Mouse (Mus musculus) intestine, postnatal 0 days (tissue): Measurements from ENCODE around the gene Ndufs8. TPM values are rescaled to one million over a fixed set of nuclear protein-coding genes. Genes with fewer than 3 reads are reported as not detected.

Experiments
- ATAC-seq: fragments of 200-750 bp; cut with Nextera tagmentation; 2 replicates; pipeline ENCODE4 v1.8.0; 2017; ENCODE audit warnings: mild to moderate bottlenecking, moderate TSS enrichment, moderate library complexity
- H3K27ac ChIP-seq: fragments of 300-500 bp; sonication (generic); 2 replicates; pipeline ENCODE4 v1.5.1; 2014; ENCODE audit warnings: mild to moderate bottlenecking, low read depth, low read length, moderate library complexity
- H3K27me3 ChIP-seq: fragments of 300-500 bp; sonication (generic); replicated peaks from 2 replicates; pipeline ENCODE4 v1.6.1; 2014; ENCODE audit warnings: low read length, mixed read lengths; ENCODE audit not compliant: control insufficient read depth, insufficient read depth
- H3K36me3 ChIP-seq: fragments of 300-500 bp; sonication (generic); 2 replicates; pipeline ENCODE4 v1.6.1; 2014; ENCODE audit warnings: mild to moderate bottlenecking, moderate library complexity; ENCODE audit not compliant: control insufficient read depth, insufficient read depth
- H3K4me1 ChIP-seq: fragments of 300-500 bp; sonication (generic); replicated peaks from 2 replicates; pipeline ENCODE4 v1.6.1; 2014; ENCODE audit warnings: antibody characterized with exemption, low read length, mixed read lengths; ENCODE audit not compliant: control insufficient read depth, insufficient read depth
- H3K4me2 ChIP-seq: fragments of 300-500 bp; sonication (generic); replicated peaks from 2 replicates; pipeline ENCODE4 v1.6.1; 2014; ENCODE audit warnings: low read depth, mild to moderate bottlenecking, moderate library complexity
- H3K4me3 ChIP-seq: fragments of 300-500 bp; sonication (generic); 2 replicates; pipeline ENCODE4 v1.5.1; 2014; ENCODE audit warnings: low read depth, low read length
- H3K9ac ChIP-seq: fragments of 300-500 bp; sonication (generic); 2 replicates; pipeline ENCODE4 v1.6.1; 2014; ENCODE audit warnings: mild to moderate bottlenecking, low read depth, low read length
- H3K9me3 ChIP-seq: fragments of 300-500 bp; sonication (generic); 2 replicates; pipeline ENCODE4 v1.6.1; 2016; ENCODE audit warnings: mixed run types; ENCODE audit not compliant: control insufficient read depth
- CTCF ChIP-seq: sonication (generic); IDR thresholded peaks from 2 replicates; pipeline ENCODE4 v1.5.1; 2016; ENCODE audit warnings: low read depth, mild to moderate bottlenecking, control low read depth, antibody characterized with exemption, moderate library complexity
- WGBS: fragments of 180-500 bp; shearing (Covaris S2); extraction: QIAGEN DNeasy Blood & Tissue Kit; methylation state at CpG from one replicate; pipeline ENCODE4 v1.1.7; 2014; 5-methylcytosine and 5-hydroxymethylcytosine counted together
- polyA plus RNA-seq: library from polyadenylated mRNA; unstranded; fragments of >200 nt; fragmentation: Nextera tagmentation; extraction: Ambion mirVana; gene quantifications from 2 replicates; pipeline ENCODE4 v1.2.1, GENCODE M21; 2015

Gene Ndufs8
- polyA plus RNA-seq, 1 experiment from 2014 or later: 317 TPM

- no peak for ATAC-seq
- Histone ChIP-seq H3K9ac (no peak overlapping the region), H3K4me1 (peaks cover 15% of the 10 kb centered on the region; the same call in 1 of the 2 replicates), H3K36me3 (no peaks in the 10 kb centered on the region; the same call in 1 of the 2 replicates), H3K27ac (no peak overlapping the region), H3K9me3 (no peaks in the 10 kb centered on the region), H3K4me3 (no peak overlapping the region), H3K4me2 (no peak overlapping the region), H3K27me3 (no peaks in the 10 kb centered on the region)
- 89% methylated on average over 4 of the region's 4 CpGs for WGBS
- TF ChIP-seq CTCF: no peak
Measured at GRCm38 (mm10) chr19:3927989-3928388, 15.4 kb upstream of the Ndufs8 start.

GRCm38 (mm10) chr19:3926685-3927084, 14.1 kb upstream of the Ndufs8 start:
- Histone ChIP-seq H3K9me3 (no peaks in the 10 kb centered on the region), H3K4me2 (no peak overlapping the region), H3K27me3 (no peaks in the 10 kb centered on the region), H3K27ac (no peak overlapping the region), H3K4me1 (peaks cover 18% of the 10 kb centered on the region; the same call in 1 of the 2 replicates), H3K4me3 (no peak overlapping the region), H3K9ac (no peak overlapping the region), H3K36me3 (no peaks in the 10 kb centered on the region; the same call in 1 of the 2 replicates)
- no peak for TF ChIP-seq CTCF
- 65% methylated on average over 6 of the region's 6 CpGs for WGBS
- ATAC-seq: no peak

- Histone ChIP-seq H3K9me3 (no peaks in the 10 kb centered on the region), H3K36me3 (no peaks in the 10 kb centered on the region; the same call in 1 of the 2 replicates), H3K4me3 (no peak overlapping the region), H3K9ac (no peak overlapping the region), H3K27ac (no peak overlapping the region), H3K4me1 (peaks cover 18% of the 10 kb centered on the region; the same call in 1 of the 2 replicates), H3K4me2 (no peak overlapping the region), H3K27me3 (no peaks in the 10 kb centered on the region)
- ATAC-seq: no peak
- peak; percentile 33 for TF ChIP-seq CTCF
- 60% methylated on average over 3 of the region's 3 CpGs for WGBS
Measured at GRCm38 (mm10) chr19:3926279-3926678, 13.7 kb upstream of the Ndufs8 start.

GRCm38 (mm10) chr19:3925859-3926258, 13.3 kb upstream of the Ndufs8 start:
- Histone ChIP-seq H3K36me3 (no peaks in the 10 kb centered on the region; the same call in 1 of the 2 replicates), H3K4me1 (peaks cover 18% of the 10 kb centered on the region; the same call in 1 of the 2 replicates), H3K4me2 (no peak overlapping the region), H3K27ac (no peak overlapping the region), H3K27me3 (no peaks in the 10 kb centered on the region), H3K9ac (no peak overlapping the region), H3K9me3 (no peaks in the 10 kb centered on the region), H3K4me3 (no peak overlapping the region)
- ATAC-seq: no peak
- TF ChIP-seq CTCF: no peak
- 84% methylated on average over 6 of the region's 6 CpGs for WGBS

- Histone ChIP-seq H3K4me2 (no peak overlapping the region), H3K27me3 (no peaks in the 10 kb centered on the region), H3K9ac (no peak overlapping the region), H3K36me3 (no peaks in the 10 kb centered on the region), H3K4me1 (peaks cover 13% of the 10 kb centered on the region; the same call in 1 of the 2 replicates), H3K4me3 (no peak overlapping the region), H3K9me3 (no peaks in the 10 kb centered on the region), H3K27ac (no peak overlapping the region)
- whole genome bisulfite sequencing: 70% methylated on average over 7 of the region's 7 CpGs
- ATAC-seq: peak; percentile 39; the same call in 1 of the 2 replicates
- TF ChIP-seq CTCF: no peak
Measured at GRCm38 (mm10) chr19:3924868-3925267, 12.3 kb upstream of the Ndufs8 start.

- H3K9ac ChIP-seq: no peak overlapping the region
- no peaks in the 10 kb centered on the region for H3K27me3 ChIP-seq
- no peak for ATAC-seq
- no peak overlapping the region for H3K4me2 ChIP-seq
- no peak overlapping the region for H3K27ac ChIP-seq
- H3K9me3 ChIP-seq: no peaks in the 10 kb centered on the region
- WGBS: 85% methylated on average over 8 of the region's 8 CpGs
- H3K4me1 ChIP-seq: 0 out of 2 replicates have a peak, but pooled peaks cover 7% of the 10 kb centered on the region
- no peak overlapping the region for H3K4me3 ChIP-seq
- TF ChIP-seq CTCF: no peak
- H3K36me3 ChIP-seq: no peaks in the 10 kb centered on the region
Measured at GRCm38 (mm10) chr19:3924190-3924589, 11.6 kb upstream of the Ndufs8 start.
